Mouse (Mus musculus) left cerebral cortex, adult 2 months (tissue): Measurements from ENCODE around the gene Epor. TPM values are rescaled to one million over a fixed set of nuclear protein-coding genes. Genes with fewer than 3 reads are reported as not detected.

ENCODE experiments used
- DNase-seq, 2 experiments: peaks; one replicate each; pipeline ENCODE4 v3.0.0; 2021 to 2022; ENCODE audit warnings: low spot score in 2 of 2, mixed read lengths in 1 of 2; ENCODE audit errors: extremely low spot score in 1 of 2
- H3K27ac ChIP-seq: fragments of 200-600 bp; 2 replicates; pipeline ENCODE4 v1.8.1; 2022
- H3K4me3 ChIP-seq: fragments of 200-600 bp; 2 replicates; pipeline ENCODE4 v1.8.1; 2022
- CTCF ChIP-seq: fragments of 200-600 bp; IDR thresholded peaks from 2 replicates; pipeline ENCODE4 v1.8.1; 2022; ENCODE audit warnings: antibody characterized with exemption, mild to moderate bottlenecking, moderate library complexity
- intact Hi-C: fragments of 180-260 bp; cut with DNase I; formaldehyde crosslinking; loops from one replicate; pipeline ENCODE4 v1.15.1; 2025
- total RNA-seq, 2 experiments: library from RNA; stranded (reverse); gene quantifications; 2 replicates each; pipeline ENCODE4 v1.2.3; 2021

Gene Epor
- total RNA-seq, 2 experiments from 2014 or later, result 10.2 to 12.1 TPM

DNA sequence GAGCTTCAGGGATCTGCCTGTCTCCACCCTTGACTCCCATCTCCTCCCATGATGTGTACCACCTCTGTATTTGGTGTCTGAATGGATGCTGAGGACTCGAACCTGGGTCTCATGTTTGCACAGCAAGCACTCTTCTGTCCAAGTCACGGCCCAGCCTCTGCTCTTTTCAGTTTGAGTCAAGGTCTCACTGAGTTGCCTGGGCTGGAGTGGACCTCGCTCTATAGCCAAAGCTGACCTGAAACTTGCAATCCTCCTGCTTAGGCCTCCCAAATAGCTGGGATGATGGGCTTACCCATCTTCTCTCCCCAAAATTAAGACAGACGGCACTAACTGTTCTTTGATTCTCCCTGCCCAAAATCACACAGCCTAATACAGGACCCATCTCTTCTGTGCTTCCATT is 40.3 kb downstream of the Epor start:
- Histone ChIP-seq H3K4me3 (no peak overlapping the region), H3K27ac (no peak overlapping the region)
- no peak for DNase-seq
- no peak for TF ChIP-seq CTCF
- intact Hi-C loops, result no loop called here

DNA sequence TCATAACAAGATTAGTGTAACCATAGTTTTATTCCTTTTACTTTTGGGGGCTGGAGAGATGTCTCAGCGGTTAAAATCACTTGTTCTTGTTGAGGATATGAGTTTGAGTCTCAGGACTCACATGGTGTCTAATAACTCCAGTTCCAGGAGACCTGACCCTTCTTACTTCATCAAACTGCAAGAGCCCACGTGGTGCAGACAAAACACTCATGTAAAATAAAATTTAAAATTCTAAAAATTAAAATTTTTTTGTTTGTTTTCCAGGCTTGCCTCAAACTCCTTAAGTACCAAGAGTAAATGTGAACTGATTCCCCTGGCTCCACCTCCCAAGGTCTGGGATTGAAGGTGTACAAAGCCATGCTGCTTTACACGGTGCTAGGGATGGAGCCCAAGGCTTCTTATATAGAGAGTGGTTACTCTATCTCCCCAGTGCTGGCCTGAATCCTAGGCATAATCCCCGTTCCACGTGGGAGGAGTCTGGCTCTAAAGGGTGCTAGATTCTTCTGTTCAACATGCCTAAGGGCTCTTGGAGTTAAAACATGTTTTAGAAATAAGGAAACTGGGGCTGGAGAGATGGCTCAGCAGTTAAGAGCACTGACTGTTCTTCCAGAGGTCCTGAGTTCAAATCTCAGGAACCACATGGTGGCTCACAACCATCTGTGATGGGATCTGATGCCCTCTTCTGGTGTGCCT is 44.5 kb downstream of the Epor start:
- H3K4me3 ChIP-seq, result peak overlapping the region; percentile 73
- intact Hi-C loops, result loop anchor here (5.0 kb wide), 1 partner anchor 302 kb away; the partner anchor contains the start of gene Smarca4
- no peak for DNase-seq
- peak overlapping the region; percentile 88; the same call in 1 of the 2 replicates for H3K27ac ChIP-seq
- peak; percentile 40 for TF ChIP-seq CTCF

DNA sequence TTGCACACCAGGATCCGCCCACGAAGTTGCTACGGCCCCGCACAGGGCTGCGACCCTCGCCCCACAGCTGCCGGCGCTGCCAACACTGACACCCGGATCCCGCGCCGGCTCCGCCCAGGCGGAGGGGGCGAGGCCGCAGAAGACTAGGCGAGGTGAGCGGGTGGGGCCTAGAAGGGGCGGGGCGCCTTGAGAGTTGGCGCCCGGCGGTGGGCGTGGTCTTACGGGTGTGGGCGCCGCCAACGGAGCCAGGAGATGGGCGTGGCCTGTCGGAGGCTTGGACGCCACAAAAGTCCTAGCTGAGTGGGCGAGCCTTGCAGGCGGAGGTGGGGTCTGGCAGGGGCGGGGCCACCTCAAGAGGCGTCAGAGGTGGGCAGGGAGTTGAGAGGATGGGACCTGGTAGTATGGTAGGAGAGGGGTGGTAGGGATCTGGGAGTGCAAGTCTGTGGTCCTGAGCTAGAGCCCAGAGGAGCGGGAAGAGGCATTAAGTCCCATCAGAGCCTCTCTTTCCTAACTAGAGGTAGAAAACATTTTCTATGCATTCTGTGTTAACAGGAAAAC is 45.2 kb downstream of the Epor start, which contains the start of gene Rab3d:
Gene Rab3d, minus strand, starts transcription at position 158 of the 558 bp plus-strand sequence.
- TF ChIP-seq CTCF, result no peak
- peak; percentile 85 to 88 for DNase-seq
- intact Hi-C loops, result loop anchor here (5.0 kb wide), 1 partner anchor 301 kb away; the partner anchor contains the start of gene Smarca4
- H3K27ac ChIP-seq, result peak within 1 kb of the TSS; percentile 88
- H3K4me3 ChIP-seq, result peak within 1 kb of the TSS; percentile 73

DNA sequence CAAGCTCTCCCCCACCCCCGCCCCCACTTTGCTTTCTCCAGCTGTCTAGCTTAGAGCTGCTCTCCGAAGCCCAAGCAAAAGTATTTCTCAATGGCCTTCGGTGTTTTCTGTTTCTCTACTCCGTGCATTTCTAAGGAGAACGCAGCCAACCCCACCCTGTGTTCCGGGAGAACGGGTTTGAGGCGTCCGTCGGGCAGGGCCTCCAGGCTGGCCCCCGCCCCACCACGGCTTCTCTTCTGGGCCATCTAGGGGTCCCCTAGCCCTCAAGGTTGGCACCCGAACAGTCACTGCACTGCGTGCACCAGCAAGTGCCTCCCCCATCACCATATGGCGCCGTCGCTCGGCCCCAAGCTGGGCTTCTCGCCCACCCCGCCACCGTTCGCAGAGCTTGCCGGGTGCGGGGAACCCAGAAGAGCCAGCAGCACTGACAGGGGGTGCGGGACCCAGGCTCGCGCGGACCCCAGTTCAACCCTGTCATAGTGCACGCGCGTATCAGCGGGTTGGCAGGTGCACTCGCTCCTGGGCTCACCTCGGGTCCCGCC is 45.7 kb downstream of the Epor start:
- no peak for TF ChIP-seq CTCF
- peak overlapping the region; percentile 73 for H3K4me3 ChIP-seq
- intact Hi-C loops, result loop anchor here (2.0 to 5.0 kb wide), 2 partner anchors 45 to 300 kb away; partner anchors contain the start of genes Epor and Smarca4
- DNase-seq, result peak; percentile 70 to 83
- H3K27ac ChIP-seq, result peak overlapping the region; percentile 88

DNA sequence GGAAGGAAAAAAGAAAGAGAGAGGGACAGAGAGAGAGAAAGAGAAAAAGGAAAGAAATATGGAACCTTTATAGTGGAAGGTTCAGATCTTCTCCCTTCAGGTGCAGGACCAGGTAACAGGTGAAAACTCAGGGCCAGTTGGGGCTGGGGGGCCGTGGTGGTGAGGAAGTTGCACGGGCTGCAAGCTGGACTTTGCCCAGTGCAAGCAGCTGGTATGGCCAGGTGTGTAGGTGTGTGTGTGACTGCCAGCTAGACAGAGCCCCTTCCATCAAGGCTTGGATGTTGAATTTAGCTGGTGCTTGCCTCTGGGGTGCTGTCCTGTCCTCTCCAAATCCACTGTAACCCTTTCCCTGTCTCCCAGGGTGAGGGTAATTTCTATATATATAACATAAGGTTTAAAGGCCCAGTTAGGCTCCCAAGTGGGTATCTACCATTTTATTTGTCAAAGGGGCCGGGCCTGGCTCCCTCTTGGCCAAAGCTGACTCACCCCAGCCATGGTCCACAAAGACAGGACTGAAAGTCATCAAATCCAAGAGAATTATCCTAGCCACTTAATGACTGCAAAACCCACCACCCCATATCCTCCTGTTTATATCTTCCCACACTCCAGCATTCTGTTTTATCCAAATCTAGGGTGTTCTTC is 46.3 kb downstream of the Epor start:
- intact Hi-C loops, result loop anchor here (2.0 to 5.0 kb wide), 2 partner anchors 46 to 300 kb away; partner anchors contain the start of genes Epor and Smarca4

DNA sequence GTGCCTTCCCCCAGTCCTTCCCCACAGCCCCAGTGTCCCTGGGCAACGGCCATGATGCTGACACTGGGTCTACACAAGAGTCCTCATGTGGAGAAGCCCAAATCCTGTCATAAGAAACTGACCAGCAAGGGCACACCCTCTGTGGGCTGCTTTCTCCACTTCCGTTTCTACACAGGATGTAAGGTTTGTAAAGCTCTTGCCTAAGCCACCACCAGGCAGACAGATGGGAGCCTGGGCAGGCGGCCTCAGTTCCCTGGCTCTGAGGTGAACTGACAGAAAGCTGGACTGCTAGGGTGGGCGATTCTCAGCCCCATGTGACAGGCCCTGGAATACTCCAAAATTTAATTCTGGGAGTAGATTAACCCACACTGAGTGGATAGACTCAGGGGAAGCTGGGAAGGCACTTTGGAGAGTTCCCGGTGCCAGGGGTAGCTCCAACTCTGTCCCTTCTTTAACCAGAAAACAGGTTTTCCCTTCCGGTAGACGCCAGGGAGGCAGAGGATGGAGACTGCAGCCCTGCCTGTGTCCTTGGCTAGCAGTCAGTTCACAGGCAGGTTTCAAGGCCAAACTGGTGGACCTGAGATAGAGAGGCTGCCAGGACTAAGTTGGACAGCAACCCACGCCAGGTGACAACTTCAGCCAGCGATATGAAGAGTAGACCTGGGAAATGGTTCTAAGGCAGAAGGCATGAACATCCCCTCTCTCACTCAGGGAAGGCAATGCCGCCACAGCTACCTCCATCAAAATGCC is 53.7 kb downstream of the Epor start:
- no peak for DNase-seq
- intact Hi-C loops, result loop anchor here (10.0 kb wide), 1 partner anchor 395 kb away; the partner anchor contains the start of gene Tmed1
- no peak overlapping the region for H3K27ac ChIP-seq
- no peak for TF ChIP-seq CTCF
- H3K4me3 ChIP-seq, result no peak overlapping the region

More for the DNA sequence above, 46.3 kb downstream of the Epor start:
- TF ChIP-seq CTCF, result no peak
- DNase-seq, result no peak
- H3K27ac ChIP-seq, result peak overlapping the region; percentile 88
- H3K4me3 ChIP-seq, result peak overlapping the region; percentile 73

Other genes with a start within 250 kb of the Epor start
- 10 to 100 TPM; 15.8 to 17.7 TPM for gene Ldlr, start 240.0 kb downstream of the Epor start, total RNA-seq
- gene Spc24, start 203.2 kb downstream of the Epor start, total RNA-seq, result 1 to 10 TPM; 1.7 to 2.4 TPM
- gene Kank2, start 164.8 kb downstream of the Epor start, total RNA-seq, result 1 to 10 TPM; 8.5 to 8.8 TPM
- gene Angptl8, start 128.0 kb downstream of the Epor start, total RNA-seq, result not detected
- 10 to 100 TPM; 15.8 to 18.1 TPM for gene Dock6, start 110.9 kb downstream of the Epor start, total RNA-seq
- gene Rab3d, start 45.3 kb downstream of the Epor start, total RNA-seq, result 10 to 100 TPM; 10.9 to 15.7 TPM
- gene Ccdc159, start 36.0 kb downstream of the Epor start, total RNA-seq, result 10 to 100 TPM; 18.2 to 18.9 TPM
- gene Tmem205, start 36.0 kb downstream of the Epor start, total RNA-seq, result 10 to 100 TPM; 31.4 to 35.5 TPM
- gene Plppr2, start 26.5 kb downstream of the Epor start, total RNA-seq, result 100 to 1,000 TPM; 181 to 183 TPM
- 10 to 100 TPM; 12.7 to 14.0 TPM for gene Swsap1, start 7.8 kb downstream of the Epor start, total RNA-seq
- gene Rgl3, start 25.9 kb upstream of the Epor start, total RNA-seq, result 1 to 10 TPM; 2.1 to 3.1 TPM
- 10 to 100 TPM in 1 of 2 experiments, 1 to 10 TPM in 1; 9.3 to 10.7 TPM for gene Ccdc151, start 39.1 kb upstream of the Epor start, total RNA-seq
- gene Prkcsh, start 39.3 kb upstream of the Epor start, total RNA-seq, result 100 to 1,000 TPM in 1 of 2 experiments, 10 to 100 TPM in 1; 85.9 to 104 TPM
- gene Elavl3, start 88.5 kb upstream of the Epor start, total RNA-seq, result 100 to 1,000 TPM; 148 to 153 TPM
- gene Gm49318, start 107.8 kb upstream of the Epor start, total RNA-seq, result 1 to 10 TPM; 2.1 to 2.3 TPM
- 10 to 100 TPM; 20.0 to 24.8 TPM for gene Zfp653, start 107.9 kb upstream of the Epor start, total RNA-seq
- gene Ecsit, start 121.9 kb upstream of the Epor start, total RNA-seq, result 10 to 100 TPM; 43.0 to 46.8 TPM
- 1 to 10 TPM in 1 of 2 experiments, under 1 TPM in 1; 0.41 to 1.3 TPM for gene Cnn1, start 135.7 kb upstream of the Epor start, total RNA-seq
- gene Elof1, start 153.7 kb upstream of the Epor start, total RNA-seq, result 10 to 100 TPM; 63.4 to 65.3 TPM
- under 1 TPM in 1 of 2 experiments, not detected in 1; 0.51 TPM for gene Acp5, start 172.2 kb upstream of the Epor start, total RNA-seq
- 10 to 100 TPM; 40.1 to 43.4 TPM for gene Pigyl, start 193.3 kb upstream of the Epor start, total RNA-seq
- not detected for gene Zfp872, start 224.6 kb upstream of the Epor start, total RNA-seq